Mouse (Mus musculus) ES-Bruce4 (cell line): ENCODE measurements at regions not wholly inside any gene's neighbourhood (a gene's known extent, or its start where the extent isn't known, plus 50 kb on each side); places are given as distances from the start of the nearest gene placed in this dataset.

Experiments
- H3K27ac ChIP-seq: 2 replicates; pipeline ENCODE4 v1.5.1; 2012; ENCODE audit warnings: low read length, inconsistent platforms; ENCODE audit not compliant: insufficient read depth
- H3K27me3 ChIP-seq: 2 replicates; pipeline ENCODE4 v1.6.1; 2012; ENCODE audit warnings: mild to moderate bottlenecking, low read length, inconsistent platforms; ENCODE audit not compliant: control insufficient read depth, poor library complexity, insufficient read depth, severe bottlenecking
- H3K36me3 ChIP-seq: 2 replicates; pipeline ENCODE4 v1.6.1; 2012; ENCODE audit warnings: inconsistent platforms, mild to moderate bottlenecking, low read length, moderate library complexity; ENCODE audit not compliant: control insufficient read depth, poor library complexity, insufficient read depth, severe bottlenecking
- H3K4me1 ChIP-seq: one replicate; pipeline ENCODE4 v1.8.1; 2011; ENCODE audit warnings: low read length; ENCODE audit not compliant: control insufficient read depth, insufficient read depth
- H3K4me3 ChIP-seq: 2 replicates; pipeline ENCODE4 v1.5.1; 2011; ENCODE audit warnings: low read depth, mild to moderate bottlenecking, low read length
- H3K9ac ChIP-seq: 2 replicates; pipeline ENCODE4 v1.6.1; 2012; ENCODE audit warnings: low read depth, mild to moderate bottlenecking, inconsistent platforms; ENCODE audit not compliant: poor library complexity, severe bottlenecking
- H3K9me3 ChIP-seq: replicated peaks from 2 replicates; pipeline ENCODE4 v1.6.1; 2012; ENCODE audit warnings: mild to moderate bottlenecking, low read length, inconsistent platforms; ENCODE audit not compliant: control insufficient read depth, poor library complexity, insufficient read depth, severe bottlenecking
- CTCF ChIP-seq: IDR thresholded peaks from one replicate; pipeline ENCODE4 v1.8.1; 2011; ENCODE audit warnings: low read depth, low read length
- EP300 ChIP-seq: IDR thresholded peaks from 2 replicates; pipeline ENCODE4 v1.6.1; 2011; ENCODE audit warnings: low read depth, low read length; ENCODE audit not compliant: insufficient read depth
- POLR2A ChIP-seq: IDR thresholded peaks from one replicate; pipeline ENCODE4 v1.8.1; 2011; ENCODE audit warnings: low read length; ENCODE audit not compliant: insufficient read depth

- Histone ChIP-seq H3K4me1 (no peaks in the 10 kb centered on the region), H3K4me3 (no peak overlapping the region), H3K9ac (no peak overlapping the region), H3K36me3 (no peaks in the 10 kb centered on the region), H3K27me3 (no peaks in the 10 kb centered on the region), H3K9me3 (no peaks in the 10 kb centered on the region), H3K27ac (no peak overlapping the region)
- TF ChIP-seq EP300, result no peak
- no peak for TF ChIP-seq CTCF
- TF ChIP-seq POLR2A, result no peak
Observed at GRCm38 (mm10) chr13:84565644-84566532, 343.8 kb downstream of the Tmem161b start.

DNA sequence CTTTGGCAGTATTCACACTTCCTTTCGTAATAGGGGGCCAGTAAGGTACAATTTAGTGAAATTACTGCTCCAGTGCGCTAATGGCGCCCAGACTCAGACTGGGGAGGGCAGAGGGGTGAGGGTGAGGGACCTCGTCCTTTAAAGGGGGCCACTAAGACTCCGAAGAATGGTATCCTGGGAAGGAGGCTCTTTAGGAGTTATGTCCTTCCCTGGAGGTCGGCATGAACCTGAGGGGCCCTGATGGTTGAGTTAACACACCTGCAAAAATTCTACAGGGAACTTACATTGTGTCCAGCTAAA, 344.4 kb downstream of the Tmem161b start:
- H3K4me1 ChIP-seq, result no peaks in the 10 kb centered on the region
- H3K36me3 ChIP-seq, result no peaks in the 10 kb centered on the region
- no peak overlapping the region for H3K4me3 ChIP-seq
- no peaks in the 10 kb centered on the region for H3K9me3 ChIP-seq
- H3K27me3 ChIP-seq, result no peaks in the 10 kb centered on the region
- TF ChIP-seq CTCF, result no peak
- no peak for TF ChIP-seq POLR2A
- TF ChIP-seq EP300, result no peak
- no peak overlapping the region for H3K27ac ChIP-seq
- no peak overlapping the region for H3K9ac ChIP-seq

DNA sequence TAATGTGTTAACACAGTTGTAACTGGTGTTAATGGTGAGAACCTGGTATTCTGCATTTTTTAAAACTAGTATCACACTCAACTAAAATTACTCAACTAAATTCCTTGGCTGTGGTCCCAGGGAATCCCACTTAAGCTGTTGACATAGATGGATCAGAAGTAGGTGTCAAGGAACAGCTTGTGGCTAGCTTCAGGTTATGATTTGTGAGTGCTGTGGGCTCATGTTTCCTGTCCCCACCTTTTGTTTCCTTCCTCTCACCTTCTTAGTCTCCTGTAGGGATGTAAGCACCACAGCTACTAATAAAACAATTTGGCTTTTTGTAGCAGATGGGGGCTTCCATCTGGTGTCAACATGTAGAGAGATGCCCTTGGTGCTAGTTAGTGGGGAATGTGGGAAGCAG, 347.3 kb downstream of the Tmem161b start:
- Histone ChIP-seq H3K9me3 (no peaks in the 10 kb centered on the region), H3K27ac (no peak overlapping the region), H3K4me3 (no peak overlapping the region), H3K4me1 (no peaks in the 10 kb centered on the region), H3K36me3 (no peaks in the 10 kb centered on the region), H3K27me3 (no peaks in the 10 kb centered on the region), H3K9ac (no peak overlapping the region)
- TF ChIP-seq EP300, result no peak
- no peak for TF ChIP-seq POLR2A
- no peak for TF ChIP-seq CTCF

DNA sequence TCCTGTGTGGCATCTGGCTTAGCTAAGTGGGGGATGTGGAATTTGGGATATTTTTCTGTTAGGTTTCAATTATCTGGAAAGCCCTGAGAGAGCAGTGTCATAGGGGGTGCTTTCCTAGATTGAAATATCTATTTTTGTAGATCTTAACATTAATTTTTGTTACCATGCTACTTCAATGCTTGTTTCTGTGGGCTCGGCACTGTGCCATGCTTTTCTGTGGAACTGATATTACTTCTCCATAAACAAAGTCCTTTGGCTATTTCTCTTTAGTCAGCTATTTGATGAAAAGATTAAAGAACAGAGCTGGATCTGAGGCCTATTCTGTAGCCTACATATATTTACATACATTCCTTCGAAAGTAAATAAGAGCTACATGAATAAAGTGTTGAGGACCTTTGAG, 348.1 kb downstream of the Tmem161b start:
- Histone ChIP-seq H3K9me3 (no peaks in the 10 kb centered on the region), H3K4me1 (no peaks in the 10 kb centered on the region), H3K27me3 (no peaks in the 10 kb centered on the region), H3K27ac (no peak overlapping the region), H3K36me3 (no peaks in the 10 kb centered on the region), H3K9ac (no peak overlapping the region), H3K4me3 (no peak overlapping the region)
- no peak for TF ChIP-seq EP300
- no peak for TF ChIP-seq CTCF
- no peak for TF ChIP-seq POLR2A

- no peaks in the 10 kb centered on the region for H3K36me3 ChIP-seq
- no peak overlapping the region for H3K9ac ChIP-seq
- no peak overlapping the region for H3K27ac ChIP-seq
- no peaks in the 10 kb centered on the region for H3K9me3 ChIP-seq
- TF ChIP-seq EP300, result no peak
- no peak for TF ChIP-seq CTCF
- no peak for TF ChIP-seq POLR2A
- H3K4me1 ChIP-seq, result no peaks in the 10 kb centered on the region
- no peaks in the 10 kb centered on the region for H3K27me3 ChIP-seq
- H3K4me3 ChIP-seq, result no peak overlapping the region
Observed at GRCm38 (mm10) chr13:84570984-84571844, 349.1 kb downstream of the Tmem161b start.

GRCm38 (mm10) chr13:84571845-84572193, 349.7 kb downstream of the Tmem161b start:
- Histone ChIP-seq H3K4me1 (no peaks in the 10 kb centered on the region), H3K36me3 (no peaks in the 10 kb centered on the region), H3K9ac (no peak overlapping the region), H3K27ac (no peak overlapping the region), H3K4me3 (no peak overlapping the region), H3K9me3 (no peaks in the 10 kb centered on the region), H3K27me3 (no peaks in the 10 kb centered on the region)
- no peak for TF ChIP-seq EP300
- TF ChIP-seq CTCF, result no peak
- TF ChIP-seq POLR2A, result no peak
